Mouse (Mus musculus) urinary bladder, postnatal 4 days (tissue): ENCODE data around the gene Sycn.

Experiments
- DNase-seq, 2 experiments: peaks; one replicate each; pipeline ENCODE4 v3.0.0; 2021 to 2022; ENCODE audit warnings: low spot score in 2 of 2

The Sycn gene

DNA sequence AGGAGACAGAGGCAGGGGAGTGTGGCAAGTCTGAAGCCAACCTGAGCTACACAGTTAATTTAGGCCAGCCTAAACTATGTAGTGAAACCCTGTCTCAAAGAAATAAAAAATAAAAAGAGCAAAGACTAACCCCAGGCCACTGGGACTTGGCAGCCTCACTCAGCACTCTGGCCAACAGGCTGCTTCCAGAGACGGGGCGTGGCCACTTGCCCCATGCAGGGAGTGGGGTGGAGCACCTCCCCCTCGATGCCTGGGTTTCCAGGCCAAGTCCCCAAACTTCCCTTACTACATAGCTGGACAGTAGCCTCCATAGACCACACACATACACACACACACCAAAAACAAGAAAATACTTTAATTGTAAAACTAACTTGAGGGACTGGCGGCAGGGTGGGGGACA is 17.8 kb downstream of the Sycn start:
- peak in 1 of 2 experiments; percentile 49 for DNase-seq

GRCm38 (mm10) chr7:28560856-28561255 is 20.2 kb downstream of the Sycn start:
- no peak for DNase-seq

- no peak for DNase-seq
Measured at GRCm38 (mm10) chr7:28561967-28562366, 21.3 kb downstream of the Sycn start.

GRCm38 (mm10) chr7:28562371-28562770 is 21.7 kb downstream of the Sycn start:
- DNase-seq, result no peak

- no peak for DNase-seq
Measured at GRCm38 (mm10) chr7:28562951-28563350, 22.3 kb downstream of the Sycn start.

- DNase-seq, result no peak
Measured at GRCm38 (mm10) chr7:28565407-28565806, 24.7 kb downstream of the Sycn start.

DNA sequence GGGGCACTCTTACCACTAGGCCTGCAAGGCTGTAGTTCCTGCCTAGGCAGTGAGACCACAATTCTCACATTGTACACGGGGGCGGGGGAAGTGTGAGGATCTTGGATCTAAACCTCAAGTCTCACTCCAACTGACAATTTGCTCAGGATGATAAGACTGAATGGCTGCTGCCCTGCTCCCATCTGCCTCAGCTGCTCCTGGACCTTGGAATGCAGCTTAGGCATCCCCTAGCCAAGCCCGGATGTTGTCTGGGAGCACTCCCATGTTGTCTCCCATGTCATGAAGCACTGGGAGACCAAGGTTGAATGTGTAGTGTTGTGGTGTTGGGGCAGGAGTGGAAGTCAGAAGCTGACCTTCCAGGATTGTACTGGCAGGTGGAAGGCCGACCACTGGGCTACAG is 26.9 kb downstream of the Sycn start:
- DNase-seq, result no peak

DNA sequence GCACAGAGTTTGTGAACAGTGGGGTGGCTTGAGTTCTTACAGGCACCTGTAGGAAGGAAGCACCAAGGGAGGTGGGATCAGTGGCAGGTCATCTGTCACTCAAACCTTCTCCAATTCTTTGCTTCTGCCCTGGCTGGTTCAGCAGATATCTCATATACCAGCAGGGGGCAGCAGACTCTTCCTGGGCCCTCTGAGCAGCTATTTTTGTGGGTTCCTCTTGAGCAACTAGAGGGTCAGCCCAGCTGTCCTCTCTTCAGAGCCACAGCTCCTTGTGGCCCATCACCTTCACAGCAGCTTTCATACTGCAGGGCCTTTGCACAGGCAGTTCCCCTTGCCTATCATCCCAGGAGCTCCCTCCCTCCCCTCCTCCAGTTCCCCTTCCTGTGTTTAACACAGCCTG is 27.6 kb downstream of the Sycn start:
- DNase-seq, result peak in 1 of 2 experiments; percentile 43

- peak; percentile 81 to 87 for DNase-seq
Measured at GRCm38 (mm10) chr7:28570291-28570981, 29.8 kb downstream of the Sycn start.

- no peak for DNase-seq
Measured at GRCm38 (mm10) chr7:28570982-28571682, 30.4 kb downstream of the Sycn start.

DNA sequence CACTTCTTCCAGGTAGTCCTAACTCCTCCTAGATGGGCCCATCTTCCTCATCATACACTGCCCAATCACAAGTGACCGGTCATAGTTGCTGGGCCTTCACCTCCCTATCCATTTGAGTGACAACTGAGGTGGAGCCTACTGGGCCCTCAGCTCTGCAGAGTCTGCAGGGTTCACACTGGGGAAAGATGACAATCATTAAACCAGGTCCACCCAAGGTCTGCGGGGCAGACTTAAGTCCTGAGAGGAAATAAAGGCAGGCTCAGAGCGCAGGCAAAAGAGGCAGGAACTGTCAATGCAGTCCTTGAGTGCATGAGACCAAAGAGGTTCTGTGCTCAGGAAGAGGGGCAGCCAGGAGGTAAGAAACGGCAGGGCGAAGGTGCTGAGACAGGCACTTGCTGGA is 32.0 kb downstream of the Sycn start:
- DNase-seq, result no peak

GRCm38 (mm10) chr7:28573236-28573635 is 32.6 kb downstream of the Sycn start:
- DNase-seq, result no peak

DNA sequence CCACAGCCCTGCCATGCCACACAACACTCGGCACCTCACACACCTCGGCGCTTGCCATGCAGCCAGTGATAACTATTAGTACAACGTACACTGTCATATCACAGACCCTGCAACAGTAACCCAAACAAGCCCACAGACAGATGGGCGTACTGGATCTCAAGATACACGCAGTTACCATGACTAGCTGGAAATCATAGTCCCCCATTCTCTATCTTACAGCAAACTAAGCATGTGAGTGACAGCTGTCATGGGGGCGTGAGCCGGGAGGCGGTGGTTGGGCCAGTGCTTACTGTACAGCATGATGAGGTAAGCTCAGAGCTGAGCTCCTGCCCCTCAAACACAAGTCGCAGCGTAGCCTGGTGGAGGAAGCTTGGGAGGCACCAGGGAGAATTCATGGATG is 34.9 kb downstream of the Sycn start:
- no peak for DNase-seq

DNA sequence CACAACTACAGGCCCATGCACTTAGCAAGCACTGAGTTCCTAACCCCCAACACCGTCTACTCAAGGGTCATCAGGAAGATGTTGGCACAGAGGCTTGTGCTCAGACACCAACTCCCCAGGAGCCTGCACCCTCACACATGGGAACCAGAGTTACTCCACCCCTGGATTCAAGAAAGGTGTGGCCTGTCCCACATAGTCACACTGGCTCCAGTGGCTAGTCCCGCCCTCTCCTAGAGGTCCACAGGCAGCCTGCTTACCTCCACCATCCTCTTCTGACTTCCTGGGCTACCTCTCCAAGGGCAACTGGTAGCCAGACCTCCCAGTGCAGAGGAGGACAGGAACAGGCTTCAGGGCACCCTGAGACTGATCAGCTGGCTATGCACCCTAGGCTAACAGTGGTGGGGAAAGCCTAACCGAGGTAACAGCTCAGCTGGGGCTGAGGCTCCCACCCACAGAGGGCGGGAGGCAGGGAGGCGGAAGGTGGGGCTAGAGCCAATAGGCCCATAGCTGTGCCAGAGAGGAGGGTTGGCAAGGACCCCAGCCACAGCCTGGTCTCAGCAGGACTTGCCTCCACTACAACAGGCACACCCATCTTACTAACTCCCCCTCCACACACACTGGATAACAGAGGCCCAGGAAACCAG is 35.7 kb downstream of the Sycn start:
- DNase-seq, result peak; percentile 82 to 85

GRCm38 (mm10) chr7:28577826-28578542 is 37.3 kb downstream of the Sycn start:
- peak; percentile 65 to 69 for DNase-seq

DNA sequence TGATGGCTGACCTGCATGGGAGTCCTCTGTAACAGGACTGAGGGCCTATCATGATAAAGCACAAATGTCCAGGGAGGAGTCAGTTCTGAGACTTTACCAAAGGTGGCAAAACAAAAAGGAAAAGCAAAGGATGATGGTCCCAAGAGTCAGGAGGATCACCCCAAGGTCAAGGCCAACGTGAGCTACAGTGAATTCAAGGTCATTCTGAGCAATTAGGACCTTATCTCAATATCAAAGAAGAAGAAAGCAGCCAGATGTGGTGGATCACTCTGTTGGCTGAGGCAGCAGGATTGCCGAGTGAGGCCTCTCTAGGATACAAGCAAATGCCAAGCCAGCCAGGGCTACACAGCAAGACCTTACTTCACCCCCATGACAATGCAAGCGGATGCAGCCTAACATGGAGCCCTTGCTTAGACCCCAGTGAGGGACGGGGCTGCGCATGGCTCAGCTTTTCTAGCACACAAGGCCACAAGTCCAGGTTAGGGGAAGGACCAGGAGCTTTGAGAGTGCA is 37.9 kb downstream of the Sycn start:
- DNase-seq, result no peak

DNA sequence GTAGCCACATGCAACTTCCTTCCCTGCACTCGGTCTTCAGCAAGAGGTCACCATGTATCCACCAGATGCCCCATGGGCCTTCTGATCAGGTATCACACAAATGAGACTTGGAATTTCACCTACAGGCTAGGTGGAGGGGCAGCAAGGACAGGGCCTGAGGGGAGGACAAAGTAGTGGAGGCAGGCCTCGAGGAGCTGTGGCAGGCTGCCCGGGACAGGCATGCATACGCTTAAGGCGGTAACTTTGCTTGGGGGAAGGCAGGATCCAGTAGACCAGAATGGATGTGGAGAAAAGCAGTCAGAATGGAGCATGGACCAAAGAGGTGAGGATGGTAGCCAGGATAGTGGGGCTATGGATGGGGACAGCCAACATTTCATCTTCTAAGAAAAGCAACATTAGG is 39.1 kb downstream of the Sycn start:
- DNase-seq, result no peak

DNA sequence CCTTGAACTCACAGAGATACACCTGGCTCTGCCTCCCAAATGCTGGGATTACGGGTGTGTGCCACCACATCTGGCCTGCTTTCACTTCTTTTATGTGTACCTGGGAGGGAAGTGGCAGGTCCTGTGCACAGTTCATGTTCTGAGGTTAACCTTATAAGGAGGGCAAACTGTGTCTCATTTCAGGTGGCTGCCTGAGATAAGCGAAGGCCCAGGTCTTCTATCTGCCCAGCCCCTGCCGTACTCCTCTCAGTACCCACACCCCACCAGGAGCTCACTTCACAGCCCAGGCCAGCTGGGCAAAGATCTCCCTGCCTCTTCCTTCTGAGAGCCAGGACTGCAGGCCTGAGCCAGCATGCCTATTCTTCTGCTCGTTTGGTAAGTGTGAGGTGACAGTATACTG is 41.0 kb downstream of the Sycn start:
- DNase-seq, result no peak

DNA sequence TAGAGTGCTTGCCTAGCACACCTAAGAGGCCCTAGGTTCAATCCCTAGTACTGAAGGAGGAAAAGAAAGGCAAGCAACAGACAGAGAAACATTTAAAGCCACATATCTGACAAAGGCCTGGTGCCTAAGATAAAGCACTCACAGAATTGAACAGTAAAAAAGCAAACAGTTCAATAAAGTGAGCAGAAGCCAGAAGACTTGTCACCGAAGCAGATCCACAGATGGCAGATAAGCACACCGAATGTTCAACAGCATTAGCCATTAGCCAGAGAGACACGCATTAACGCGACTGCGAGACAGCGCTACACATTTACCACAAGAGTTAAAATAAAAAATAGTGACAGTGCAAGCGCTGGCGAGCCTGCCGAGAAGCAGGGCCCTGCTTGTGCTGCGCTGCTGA is 42.2 kb downstream of the Sycn start:
- DNase-seq, result no peak

DNA sequence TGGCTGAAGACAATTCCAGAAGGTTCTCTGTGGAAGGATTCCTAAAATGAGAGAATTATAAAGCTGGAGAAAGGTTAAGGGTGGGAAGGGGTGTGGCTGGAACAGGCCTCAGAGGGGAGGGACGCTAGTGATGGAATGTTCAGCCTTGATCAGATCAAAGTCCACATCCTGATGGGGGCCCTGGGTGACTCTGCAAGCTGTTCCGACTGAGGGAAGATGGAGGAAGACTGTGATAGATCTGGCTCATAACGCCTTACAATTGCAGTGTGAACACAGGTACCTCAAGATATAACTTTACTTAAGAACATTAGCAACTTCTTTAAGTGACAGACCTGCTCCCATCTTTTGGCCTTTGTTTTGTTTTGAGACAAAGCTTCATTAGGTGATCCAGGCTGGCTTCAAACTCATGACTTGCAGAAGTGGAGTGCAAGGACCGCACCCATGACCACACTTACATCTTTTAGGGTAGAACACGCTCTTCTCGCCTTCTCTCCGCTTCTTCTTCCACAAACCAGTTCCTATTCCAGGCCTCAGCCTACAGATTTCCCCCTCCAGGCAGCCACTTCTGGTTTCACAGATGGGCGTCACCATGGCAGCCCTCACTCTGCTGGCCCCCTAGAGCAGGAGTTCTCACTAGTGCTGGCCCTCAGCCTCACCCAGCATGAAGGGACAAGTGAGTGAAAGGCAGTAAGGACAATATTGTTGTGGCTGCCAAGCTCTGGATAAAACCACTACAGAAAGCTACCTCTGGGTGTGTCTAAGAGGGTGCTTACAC is 43.1 kb downstream of the Sycn start:
- no peak for DNase-seq

- no peak for DNase-seq
Measured at GRCm38 (mm10) chr7:28584468-28584867, 43.8 kb downstream of the Sycn start.
